Mouse (Mus musculus): ENCODE results near the gene Ppargc1a. TPM values are rescaled to one million over a fixed set of nuclear protein-coding genes. Genes with fewer than 3 reads are reported as not detected.

The Ppargc1a gene
- 7.7 TPM for polyA plus RNA-seq (2014; fragmentation: Illumina TruSeq; extraction: RNeasy Lipid Tissue Mini Kit (QIAGEN cat#74804); ENCODE audit: low read depth, low replicate concordance)

GRCm38 (mm10) chr5:51567659-51568058, at the start of gene Ppargc1a:
Gene Ppargc1a (minus strand): TSS chr5:51567726.

Measured in liver, adult 10 weeks (tissue).